Mouse (Mus musculus) forebrain, embryonic 12.5 days (tissue): Measurements from ENCODE around the gene Dbr1. TPM values are rescaled to one million over a fixed set of nuclear protein-coding genes. Genes with fewer than 3 reads are reported as not detected.
"Not testable (repeated sequence)": the region's sequence is repeated elsewhere in the genome, so short reads cannot be mapped to it uniquely, and the experiment has no call there.

ENCODE experiments used
- ATAC-seq: fragments of 200-750 bp; cut with Nextera tagmentation; 2 replicates; pipeline ENCODE4 v1.8.0; 2017; ENCODE audit warnings: moderate TSS enrichment; ENCODE audit not compliant: low FRiP score
- H3K27ac ChIP-seq: fragments of 300-500 bp; sonication (generic); 2 replicates; pipeline ENCODE4 v1.5.1; 2016; ENCODE audit warnings: mild to moderate bottlenecking
- H3K27me3 ChIP-seq: fragments of 300-500 bp; sonication (generic); 2 replicates; pipeline ENCODE4 v1.6.1; 2016; ENCODE audit warnings: mild to moderate bottlenecking
- H3K36me3 ChIP-seq: fragments of 300-500 bp; sonication (generic); replicated peaks from 2 replicates; pipeline ENCODE4 v1.6.1; 2016; ENCODE audit warnings: mild to moderate bottlenecking
- H3K4me1 ChIP-seq: fragments of 300-500 bp; sonication (generic); 2 replicates; pipeline ENCODE4 v1.6.1; 2016
- H3K4me2 ChIP-seq: fragments of 300-500 bp; sonication (generic); 2 replicates; pipeline ENCODE4 v1.6.1; 2016; ENCODE audit warnings: mild to moderate bottlenecking, moderate library complexity
- H3K4me3 ChIP-seq: fragments of 300-500 bp; sonication (generic); replicated peaks from 2 replicates; pipeline ENCODE4 v1.5.1; 2016; ENCODE audit warnings: mild to moderate bottlenecking
- H3K9ac ChIP-seq: fragments of 300-500 bp; sonication (generic); 2 replicates; pipeline ENCODE4 v1.6.1; 2016; ENCODE audit warnings: mild to moderate bottlenecking
- H3K9me3 ChIP-seq: fragments of 300-500 bp; sonication (generic); 2 replicates; pipeline ENCODE4 v1.6.1; 2016
- WGBS: fragments of 180-500 bp; shearing (Covaris S2); methylation state at CpG from one replicate; pipeline ENCODE4 v1.1.7; 2016; 5-methylcytosine and 5-hydroxymethylcytosine counted together
- polyA plus RNA-seq: library from polyadenylated mRNA; unstranded; fragments of >200 nt; fragmentation: Nextera tagmentation; extraction: Ambion mirVana; gene quantifications from 2 replicates; pipeline ENCODE4 v1.2.1, GENCODE M21; 2016

Dbr1 gene
- polyA plus RNA-seq, 1 experiment from 2014 or later = 35.7 TPM

DNA sequence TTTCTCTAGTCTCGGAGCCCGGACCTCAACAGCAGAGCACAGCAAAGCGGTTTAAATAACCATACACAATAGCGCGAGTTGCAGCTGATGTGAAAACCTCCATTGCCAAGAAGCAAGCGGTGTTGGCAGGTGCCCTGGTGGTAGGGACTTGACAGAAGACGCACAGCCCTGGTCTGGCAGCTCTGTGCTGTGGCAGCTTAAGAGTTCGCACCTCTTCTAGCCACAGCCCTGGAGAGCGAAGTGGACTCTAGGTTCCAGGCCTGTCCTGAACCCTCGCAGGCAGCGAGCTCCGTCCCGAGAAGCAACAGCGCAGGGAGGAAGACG is 7.6 kb upstream of the Dbr1 start:
- H3K27me3 ChIP-seq = peaks cover 11% of the 10 kb centered on the region
- H3K27ac ChIP-seq = peak overlapping the region; percentile 94
- peak overlapping the region; percentile 88 for H3K9ac ChIP-seq
- peak overlapping the region; percentile 92 for H3K4me2 ChIP-seq
- peak overlapping the region; percentile 85 for H3K4me3 ChIP-seq
- no peaks in the 10 kb centered on the region for H3K36me3 ChIP-seq
- no peaks in the 10 kb centered on the region for H3K9me3 ChIP-seq
- 2% methylated on average over 15 of the region's 15 CpGs for WGBS
- ATAC-seq = peak; percentile 53
- peaks cover 12% of the 10 kb centered on the region for H3K4me1 ChIP-seq

GRCm38 (mm10) chr9:99568347-99569070 is 7.1 kb upstream of the Dbr1 start, which contains the start of gene Armc8:
Gene Armc8, minus strand, starts transcription at chr9:99568899.
- Histone ChIP-seq H3K27ac (peak within 1 kb of the TSS; percentile 94), H3K9me3 (no peaks in the 10 kb centered on the region), H3K4me3 (peak within 1 kb of the TSS; percentile 85), H3K36me3 (no peaks in the 10 kb centered on the region), H3K27me3 (peaks cover 15% of the 10 kb centered on the region), H3K4me1 (peaks cover 12% of the 10 kb centered on the region), H3K4me2 (peak within 1 kb of the TSS; percentile 92), H3K9ac (peak within 1 kb of the TSS; percentile 88)
- under 1% methylated on average over 66 of the region's 70 CpGs for WGBS
- ATAC-seq = peak; percentile 96

DNA sequence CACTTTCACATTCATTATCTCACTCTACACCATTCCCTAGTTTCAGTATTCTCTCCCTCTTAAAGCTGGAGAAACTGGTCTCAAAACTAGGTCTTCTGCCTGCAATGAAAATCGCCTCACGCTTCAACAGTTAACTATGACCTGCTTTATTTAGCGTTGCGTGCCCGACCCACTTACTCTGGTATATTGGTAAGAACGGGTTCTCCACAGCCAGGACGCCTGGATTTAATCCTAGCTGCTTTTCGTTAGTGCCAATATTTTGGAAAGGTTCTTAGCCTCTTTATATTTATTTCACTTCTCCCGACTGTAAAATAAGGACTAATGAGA is 6.6 kb upstream of the Dbr1 start:
- H3K27me3 ChIP-seq = peaks cover 15% of the 10 kb centered on the region
- peak overlapping the region; percentile 88; the same call in 1 of the 2 replicates for H3K9ac ChIP-seq
- no peaks in the 10 kb centered on the region for H3K36me3 ChIP-seq
- peaks cover 12% of the 10 kb centered on the region for H3K4me1 ChIP-seq
- H3K4me3 ChIP-seq = peak overlapping the region; percentile 85
- H3K9me3 ChIP-seq = no peaks in the 10 kb centered on the region
- H3K27ac ChIP-seq = peak overlapping the region; percentile 94
- peak overlapping the region; percentile 92 for H3K4me2 ChIP-seq
- ATAC-seq = peak; percentile 73
- WGBS = 2% methylated on average over 9 of the region's 9 CpGs

GRCm38 (mm10) chr9:99580655-99581054 is 5.1 kb downstream of the Dbr1 start:
- 56% methylated on average over 2 of the region's 2 CpGs for WGBS
- no peak for ATAC-seq

DNA sequence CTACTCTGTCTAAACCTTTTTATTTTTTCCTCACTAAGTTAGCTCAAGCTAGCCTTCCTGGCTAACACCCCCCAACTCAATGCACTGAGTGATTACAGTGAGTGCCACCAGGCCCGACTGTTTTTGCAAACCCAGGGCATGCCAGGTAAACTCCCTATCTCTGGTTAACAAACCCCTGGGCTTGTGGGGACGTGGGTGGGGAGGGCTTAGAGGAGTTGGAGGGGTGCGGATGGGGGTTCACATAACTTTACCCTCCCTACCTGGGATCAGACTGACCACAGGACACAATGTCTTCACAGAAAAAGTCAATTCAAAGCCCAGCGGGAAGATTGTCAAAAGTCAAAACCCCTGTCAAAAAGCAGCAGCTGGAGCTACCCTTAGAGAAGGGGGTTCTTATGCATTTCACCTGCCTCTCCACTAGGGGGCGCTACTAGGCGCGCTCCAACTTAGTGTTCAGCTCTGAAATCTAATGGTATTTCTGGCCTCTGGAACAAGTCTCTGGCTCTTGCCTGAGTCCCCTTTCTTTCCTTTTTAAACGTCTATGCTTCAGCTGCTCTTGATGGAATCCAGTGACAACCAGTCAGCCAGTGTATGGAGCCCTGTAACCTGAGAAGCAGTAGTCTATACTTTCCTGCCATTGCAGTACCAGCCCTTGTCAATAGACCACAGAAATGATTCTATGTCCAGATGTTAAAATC is 12.1 kb downstream of the Dbr1 start:
- Histone ChIP-seq H3K36me3 (peaks cover 24% of the 10 kb centered on the region), H3K27me3 (no peaks in the 10 kb centered on the region), H3K9ac (no peak overlapping the region), H3K4me1 (no peaks in the 10 kb centered on the region), H3K4me3 (no peak overlapping the region), H3K4me2 (no peak overlapping the region), H3K27ac (no peak overlapping the region), H3K9me3 (no peaks in the 10 kb centered on the region)
- 29% methylated on average over 8 of the region's 8 CpGs for WGBS
- no peak; the same call in 1 of the 2 replicates for ATAC-seq

More at GRCm38 (mm10) chr9:99580655-99581054, 5.1 kb downstream of the Dbr1 start:
- Histone ChIP-seq H3K27ac (no peak overlapping the region), H3K9ac (no peak overlapping the region), H3K4me3 (no peak overlapping the region), H3K4me1 (peaks cover 11% of the 10 kb centered on the region), H3K9me3 (no peaks in the 10 kb centered on the region), H3K4me2 (no peak overlapping the region), H3K27me3 (no peaks in the 10 kb centered on the region), H3K36me3 (peaks cover 49% of the 10 kb centered on the region)

- H3K27ac ChIP-seq = no peak overlapping the region
- no peaks in the 10 kb centered on the region for H3K27me3 ChIP-seq
- no peaks in the 10 kb centered on the region for H3K36me3 ChIP-seq
- H3K9ac ChIP-seq = no peak overlapping the region
- ATAC-seq = no peak
- no peaks in the 10 kb centered on the region for H3K9me3 ChIP-seq
- H3K4me2 ChIP-seq = no peak overlapping the region
- no peaks in the 10 kb centered on the region for H3K4me1 ChIP-seq
- no peak overlapping the region for H3K4me3 ChIP-seq
- 74% methylated on average over 8 of the region's 8 CpGs for WGBS
These were observed 15.5 kb downstream of the Dbr1 start for GRCm38 (mm10) chr9:99591144-99591543.

DNA sequence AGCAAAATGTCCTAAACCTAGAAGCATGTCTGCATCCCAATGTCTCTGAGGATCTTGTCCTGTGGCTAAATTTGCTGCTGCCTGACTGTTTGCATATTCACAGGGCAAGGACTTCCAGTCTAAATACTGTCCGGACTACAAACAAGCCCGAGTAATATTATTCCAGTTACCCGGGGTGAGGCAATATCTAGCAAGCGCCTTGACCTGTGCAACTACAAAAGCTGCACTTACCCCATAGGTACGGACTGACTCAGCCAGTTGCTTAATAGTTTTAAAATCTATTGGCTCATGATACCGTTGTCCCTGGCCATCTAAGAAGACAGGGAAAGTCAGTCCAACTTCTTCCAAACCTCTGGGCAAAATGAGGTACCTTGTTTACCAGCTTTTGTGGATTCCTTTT is 23.5 kb downstream of the Dbr1 start:
- WGBS = 95% methylated on average over 6 of the region's 6 CpGs
- not testable (repeated sequence) for ATAC-seq, H3K4me1 ChIP-seq

DNA sequence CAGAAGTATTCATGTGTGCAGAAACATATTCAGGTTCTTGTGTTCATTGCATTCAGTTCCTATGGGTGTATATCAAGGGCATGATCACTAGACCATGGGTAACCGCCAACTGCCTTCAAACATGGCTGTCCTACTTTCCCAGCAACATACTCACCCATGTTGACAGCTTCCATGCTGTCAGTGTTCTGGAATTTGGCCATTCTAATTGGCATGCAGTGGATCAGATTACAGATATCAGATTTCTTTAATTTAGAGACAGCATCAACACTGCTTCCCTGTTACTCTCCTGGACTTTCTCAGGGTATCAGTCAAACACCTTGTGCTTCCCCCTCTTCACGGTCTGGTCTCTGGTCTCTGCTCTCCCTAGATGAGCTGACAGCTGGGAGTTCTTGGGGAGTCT is 28.0 kb downstream of the Dbr1 start:
- Histone ChIP-seq H3K4me1 (no peaks in the 10 kb centered on the region), H3K9ac (no peak overlapping the region), H3K36me3 (no peaks in the 10 kb centered on the region), H3K4me3 (no peak overlapping the region), H3K4me2 (no peak overlapping the region), H3K27ac (no peak overlapping the region), H3K9me3 (no peaks in the 10 kb centered on the region), H3K27me3 (no peaks in the 10 kb centered on the region)
- no peak for ATAC-seq
- WGBS = 82% methylated on average over 2 of the region's 2 CpGs

More for the DNA sequence above, 23.5 kb downstream of the Dbr1 start:
- H3K9ac ChIP-seq, H3K9me3 ChIP-seq, H3K4me2 ChIP-seq, H3K36me3 ChIP-seq, H3K27me3 ChIP-seq, H3K27ac ChIP-seq, H3K4me3 ChIP-seq: not testable (repeated sequence)

- H3K4me2 ChIP-seq = no peak within 1 kb of the TSS
- H3K9me3 ChIP-seq = no peaks in the 10 kb centered on the region
- no peaks in the 10 kb centered on the region for H3K36me3 ChIP-seq
- H3K9ac ChIP-seq = no peak within 1 kb of the TSS
- H3K27me3 ChIP-seq = no peaks in the 10 kb centered on the region
- H3K4me1 ChIP-seq = no peaks in the 10 kb centered on the region
- no peak for ATAC-seq
- H3K4me3 ChIP-seq = no peak within 1 kb of the TSS
- no peak within 1 kb of the TSS for H3K27ac ChIP-seq
- whole genome bisulfite sequencing = 57% methylated on average over 2 of the region's 2 CpGs
These were observed 36.6 kb downstream of the Dbr1 start, which contains the start of gene A4gnt for GRCm38 (mm10) chr9:99612202-99612601. Gene A4gnt, plus strand, starts transcription at chr9:99612502.

DNA sequence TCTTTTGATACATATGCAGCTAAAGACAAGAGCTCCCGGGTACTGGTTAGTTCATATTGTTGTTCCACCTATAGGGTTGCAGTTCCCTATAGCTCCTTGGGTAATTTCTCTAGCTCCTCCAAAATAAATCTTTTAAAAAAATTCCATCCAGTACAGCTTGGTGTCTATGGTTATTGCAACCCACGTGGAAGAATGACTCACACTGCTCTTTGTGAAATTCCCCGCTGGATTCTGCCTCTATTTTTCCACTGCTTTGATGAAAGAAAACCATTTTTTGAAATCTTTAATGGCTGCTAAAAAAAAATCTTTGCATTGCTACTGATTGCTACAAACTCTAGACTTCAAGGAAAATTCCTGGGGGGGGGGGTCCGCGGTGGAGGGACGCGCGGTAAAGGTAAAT is 44.1 kb downstream of the Dbr1 start:
- Histone ChIP-seq H3K9me3 (no peaks in the 10 kb centered on the region), H3K27me3 (no peaks in the 10 kb centered on the region), H3K4me1 (no peaks in the 10 kb centered on the region), H3K9ac (no peak overlapping the region), H3K36me3 (no peaks in the 10 kb centered on the region), H3K4me3 (no peak overlapping the region), H3K27ac (no peak overlapping the region), H3K4me2 (no peak overlapping the region)
- ATAC-seq = no peak
- WGBS = 93% methylated on average over 8 of the region's 8 CpGs

- no peak for ATAC-seq
- Histone ChIP-seq H3K27ac (no peak overlapping the region), H3K27me3 (no peaks in the 10 kb centered on the region), H3K4me3 (no peak overlapping the region), H3K4me2 (no peak overlapping the region), H3K9me3 (no peaks in the 10 kb centered on the region), H3K36me3 (no peaks in the 10 kb centered on the region), H3K9ac (no peak overlapping the region), H3K4me1 (no peaks in the 10 kb centered on the region)
- WGBS = 94% methylated on average over 11 of the region's 11 CpGs
These were observed 44.6 kb downstream of the Dbr1 start for GRCm38 (mm10) chr9:99620196-99620595.

DNA sequence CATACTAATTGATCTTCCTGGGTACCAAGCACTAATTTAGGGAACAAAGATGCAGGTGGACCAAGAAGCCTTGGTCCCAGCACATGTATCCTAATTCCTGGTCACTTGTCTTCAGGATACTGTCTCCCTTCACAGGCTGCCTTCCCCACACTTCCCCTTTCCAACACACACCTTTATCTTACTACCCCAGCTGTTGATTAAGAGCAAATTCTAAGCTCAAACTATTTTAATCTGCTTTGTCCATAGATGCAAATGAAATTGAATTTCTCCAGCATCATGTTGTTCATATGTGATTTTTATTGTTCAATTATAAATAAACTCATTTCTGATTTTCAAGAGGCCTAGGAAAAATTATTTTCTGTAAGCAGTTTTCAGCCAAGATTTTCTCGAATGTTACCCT is 46.4 kb downstream of the Dbr1 start:
- WGBS = 88% methylated on average over 1 of the region's 1 CpGs
- H3K4me3 ChIP-seq = no peak overlapping the region

DNA sequence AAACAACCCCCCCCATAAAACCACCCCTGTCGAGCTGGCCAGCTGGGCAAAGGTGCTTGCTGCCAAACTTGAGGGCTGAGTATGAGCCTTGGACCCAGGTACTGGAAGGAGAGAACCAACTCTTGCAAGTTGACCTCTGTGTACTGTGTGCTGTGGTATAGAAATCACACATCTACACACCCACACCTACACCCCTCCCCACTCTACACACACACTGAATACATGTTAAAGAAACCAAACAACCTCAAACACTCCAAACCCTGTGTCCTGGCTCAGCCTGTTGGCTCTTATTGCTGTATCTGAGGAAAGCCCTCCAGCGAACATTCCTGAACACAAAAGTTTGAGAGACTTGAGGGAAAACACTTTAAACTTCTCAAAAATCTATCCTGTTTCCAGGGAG is 47.4 kb downstream of the Dbr1 start:
- H3K27ac ChIP-seq = no peak overlapping the region
- H3K9me3 ChIP-seq = no peaks in the 10 kb centered on the region
- H3K9ac ChIP-seq = no peak overlapping the region
- ATAC-seq = no peak
- H3K4me2 ChIP-seq = no peak overlapping the region
- H3K36me3 ChIP-seq = no peaks in the 10 kb centered on the region
- H3K4me3 ChIP-seq = no peak overlapping the region
- H3K27me3 ChIP-seq = no peaks in the 10 kb centered on the region
- 51% methylated on average over 2 of the region's 2 CpGs for WGBS
- no peaks in the 10 kb centered on the region for H3K4me1 ChIP-seq

More for the DNA sequence above, 46.4 kb downstream of the Dbr1 start:
- no peaks in the 10 kb centered on the region for H3K36me3 ChIP-seq
- H3K9ac ChIP-seq = no peak overlapping the region
- H3K27me3 ChIP-seq = no peaks in the 10 kb centered on the region
- H3K4me2 ChIP-seq = no peak overlapping the region
- H3K27ac ChIP-seq = no peak overlapping the region
- no peak for ATAC-seq
- no peaks in the 10 kb centered on the region for H3K4me1 ChIP-seq
- H3K9me3 ChIP-seq = no peaks in the 10 kb centered on the region
